Comparison of ENCODE assay signal across 23 mouse cellular contexts in the genomic region with DNA sequence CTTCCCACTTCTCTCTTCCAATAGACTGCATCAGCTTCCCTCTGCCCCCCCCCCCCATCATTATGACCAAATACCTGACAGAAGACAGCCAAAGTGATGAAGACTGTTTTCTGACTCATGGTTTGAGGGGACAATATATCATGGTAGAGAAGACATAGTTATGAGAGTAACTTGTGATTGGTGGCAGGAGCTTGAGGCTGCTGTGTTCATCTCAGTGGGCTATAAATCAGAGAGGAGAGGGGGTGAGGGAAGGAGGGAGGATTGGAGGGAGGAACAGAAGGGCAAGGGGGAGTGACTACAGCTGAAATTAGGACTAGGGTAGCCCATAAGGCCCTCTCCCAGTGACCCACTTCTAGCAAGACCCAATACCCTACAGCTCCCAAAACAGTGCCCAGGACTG.
A peak's percentile ranks its signal among the peaks of the same experiment; 100 is the strongest.
DNase-seq lines count a peak whose midpoint lies in the region; ATAC-seq lines count a peak whose summit lies in the region.
"Had no signal": no experiment of that assay in that cellular context is flagged by ENCODE, and none has a peak within 500 bp of the region (broad histone marks: within the 10 kb centered on the region; RNA-seq: fewer than 3 reads in every experiment).

No protein-coding gene starts in this region.

- no peaks in the 10 kb centered on the region for H3K36me3 ChIP-seq in heart, embryonic 10.5 days
- H3K36me3 ChIP-seq in kidney, embryonic 16.5 days (ENCODE audit: insufficient read depth, low read length) = no peaks in the 10 kb centered on the region
- H3K36me3 ChIP-seq in neural tube, embryonic 11.5 days (ENCODE audit: control insufficient read depth, insufficient read depth, low read length) = no peaks in the 10 kb centered on the region
- H3K36me3 ChIP-seq in neural tube, embryonic 15.5 days = no peaks in the 10 kb centered on the region
- H3K36me3 ChIP-seq: embryonic facial prominence, embryonic 12.5 days; forebrain, embryonic 12.5 days; heart, embryonic 12.5 days; hindbrain, embryonic 12.5 days had no signal

- no peak overlapping the region for H3K4me2 ChIP-seq in kidney, embryonic 16.5 days (replicated peaks; ENCODE audit: low read depth, low read length)
- H3K4me2 ChIP-seq in neural tube, embryonic 11.5 days (ENCODE audit: low read depth) = no peak overlapping the region
- H3K4me2 ChIP-seq in neural tube, embryonic 15.5 days = no peak overlapping the region
- H3K4me2 ChIP-seq: embryonic facial prominence, embryonic 12.5 days; forebrain, embryonic 12.5 days; heart, embryonic 12.5 days; hindbrain, embryonic 12.5 days had no signal

- peaks cover 22% of the 10 kb centered on the region for H3K4me1 ChIP-seq in heart, embryonic 10.5 days
- H3K4me1 ChIP-seq in kidney, embryonic 16.5 days (ENCODE audit: insufficient read depth, low read length) = peaks cover 52% of the 10 kb centered on the region
- H3K4me1 ChIP-seq in neural tube, embryonic 11.5 days (ENCODE audit: control insufficient read depth, insufficient read depth, low read length) = peaks cover 43% of the 10 kb centered on the region
- H3K4me1 ChIP-seq in neural tube, embryonic 15.5 days = peaks cover 28% of the 10 kb centered on the region

- H3K27me3 ChIP-seq in heart, embryonic 10.5 days (ENCODE audit: insufficient read depth, poor library complexity, severe bottlenecking) = no peaks in the 10 kb centered on the region
- no peaks in the 10 kb centered on the region for H3K27me3 ChIP-seq in kidney, embryonic 16.5 days (ENCODE audit: insufficient read depth, low read length)
- no peaks in the 10 kb centered on the region for H3K27me3 ChIP-seq in neural tube, embryonic 11.5 days (ENCODE audit: control insufficient read depth, insufficient read depth, low read length)
- no peaks in the 10 kb centered on the region for H3K27me3 ChIP-seq in neural tube, embryonic 15.5 days (replicated peaks)
- H3K27me3 ChIP-seq: CH12.LX; embryonic facial prominence, embryonic 12.5 days; forebrain, embryonic 12.5 days; heart, embryonic 12.5 days; hindbrain, embryonic 12.5 days; Patski had no signal

- intact Hi-C loops in heart, postnatal 14 days (cut with DNase I) = no loop called here

- no peak overlapping the region for H3K9ac ChIP-seq in kidney, embryonic 16.5 days (replicated peaks; ENCODE audit: low read length)
- H3K9ac ChIP-seq in neural tube, embryonic 11.5 days (ENCODE audit: low read length) = no peak overlapping the region
- no peak overlapping the region for H3K9ac ChIP-seq in neural tube, embryonic 15.5 days (replicated peaks)
- H3K9ac ChIP-seq: embryonic facial prominence, embryonic 12.5 days; forebrain, embryonic 12.5 days; forebrain, postnatal 0 days; heart, embryonic 12.5 days; hindbrain, embryonic 12.5 days had no signal

- no peak overlapping the region for H3K27ac ChIP-seq in heart, embryonic 10.5 days
- peak overlapping the region; percentile 52; the same call in 1 of the 2 replicates for H3K27ac ChIP-seq in kidney, embryonic 16.5 days (ENCODE audit: low read length)
- 0 out of 2 replicates have a peak overlapping the region, but pooled peaks have one; percentile 24 for H3K27ac ChIP-seq in neural tube, embryonic 11.5 days (ENCODE audit: low read depth, low read length)
- no peak overlapping the region for H3K27ac ChIP-seq in neural tube, embryonic 15.5 days (replicated peaks)
- H3K27ac ChIP-seq: embryonic facial prominence, embryonic 12.5 days; forebrain, embryonic 12.5 days; heart, adult 2 months; hindbrain, embryonic 12.5 days had no signal

- ATAC-seq in kidney, embryonic 16.5 days (ENCODE audit: low FRiP score, low TSS enrichment) = peak; percentile 63
- ATAC-seq in neural tube, embryonic 11.5 days (ENCODE audit: insufficient read depth, low FRiP score, low TSS enrichment) = peak; percentile 45; the same call in 1 of the 2 replicates
- ATAC-seq in neural tube, embryonic 15.5 days (ENCODE audit: low FRiP score) = no peak
- ATAC-seq: activated CD4-positive, CD25-positive, alpha-beta regulatory T cell, adult 4 months; forebrain, postnatal 0 days; hindbrain, embryonic 16.5 days; Patski had no signal

- no peaks in the 10 kb centered on the region for H3K9me3 ChIP-seq in heart, embryonic 10.5 days
- no peaks in the 10 kb centered on the region for H3K9me3 ChIP-seq in kidney, embryonic 16.5 days (ENCODE audit: low read length)
- no peaks in the 10 kb centered on the region for H3K9me3 ChIP-seq in neural tube, embryonic 11.5 days (ENCODE audit: control insufficient read depth, low read length)
- H3K9me3 ChIP-seq in neural tube, embryonic 15.5 days (replicated peaks) = no peaks in the 10 kb centered on the region
- H3K9me3 ChIP-seq: embryonic facial prominence, embryonic 12.5 days; forebrain, embryonic 12.5 days; heart, embryonic 12.5 days; hindbrain, embryonic 12.5 days had no signal

- no peak overlapping the region for H3K4me3 ChIP-seq in heart, embryonic 10.5 days
- H3K4me3 ChIP-seq in kidney, embryonic 16.5 days (ENCODE audit: low read length) = no peak overlapping the region
- no peak overlapping the region for H3K4me3 ChIP-seq in neural tube, embryonic 11.5 days (ENCODE audit: low read depth, low read length)
- H3K4me3 ChIP-seq in neural tube, embryonic 15.5 days (replicated peaks) = no peak overlapping the region
- H3K4me3 ChIP-seq: embryonic facial prominence, embryonic 12.5 days; forebrain, embryonic 12.5 days; heart, adult 2 months; heart, embryonic 12.5 days; hindbrain, embryonic 12.5 days had no signal

- DNase-seq in heart, embryonic 10.5 days (ENCODE audit: low spot score) = peak; percentile 39
- DNase-seq in heart, postnatal 14 days = no peak
- DNase-seq in kidney, adult 9 months = no peak
- DNase-seq in neural tube, embryonic 11.5 days (ENCODE audit: low spot score) = no peak
- DNase-seq in lung, postnatal 4 days = no peak
- DNase-seq: adrenal gland, postnatal 14 days; cerebellum, adult 18-20 months; cerebellum, adult 9-11 months; cerebellum, postnatal 36 days; forebrain, postnatal 0 days; gastrocnemius, postnatal 14 days; heart, adult 2 months; heart, postnatal 36 days had no signal

Comparison
In these comparisons a context has a peak if more than half of its experiments do, and no peak if none do; other contexts are left out.
1. H3K27ac ChIP-seq: peak in kidney, embryonic 16.5 days (single experiment) and neural tube, embryonic 11.5 days (single experiment); none in heart, embryonic 10.5 days (single experiment) and neural tube, embryonic 15.5 days (single experiment).